Mouse (Mus musculus): ENCODE results near the gene Gm11992.

Gm11992 gene

GRCm38 (mm10) chr11:9116121-9116520 is 67.7 kb downstream of the Gm11992 start:
- DNase-seq (ENCODE audit: low spot score), result peak; percentile 34

- DNase-seq (ENCODE audit: low spot score), result no peak
Measured at GRCm38 (mm10) chr11:9116916-9117315, 68.5 kb downstream of the Gm11992 start.

- peak; percentile 50 for DNase-seq (ENCODE audit: low spot score)
Measured at GRCm38 (mm10) chr11:9117358-9118049, 69.1 kb downstream of the Gm11992 start.

- DNase-seq (ENCODE audit: low spot score), result no peak
Measured at GRCm38 (mm10) chr11:9118050-9118420, 69.6 kb downstream of the Gm11992 start, which contains the start of gene Upp1. Upp1 (plus strand) TSS chr11:9118103.

- peak; percentile 67 for DNase-seq (ENCODE audit: low spot score)
Measured at GRCm38 (mm10) chr11:9118421-9119121, 70.2 kb downstream of the Gm11992 start.
